Mouse (Mus musculus) neural tube, embryonic 15.5 days (tissue): Measurements from ENCODE around the gene Gm20388. TPM values are rescaled to one million over a fixed set of nuclear protein-coding genes. Genes with fewer than 3 reads are reported as not detected.

Experiments used
- ATAC-seq: fragments of 200-750 bp; cut with Nextera tagmentation; 2 replicates; pipeline ENCODE4 v1.8.0; 2017; ENCODE audit warnings: mild to moderate bottlenecking, moderate TSS enrichment, moderate library complexity; ENCODE audit not compliant: low FRiP score
- H3K27ac ChIP-seq: fragments of 300-500 bp; sonication (generic); replicated peaks from 2 replicates; pipeline ENCODE4 v1.5.1; 2015; ENCODE audit warnings: mild to moderate bottlenecking, inconsistent platforms
- H3K27me3 ChIP-seq: fragments of 300-500 bp; sonication (generic); replicated peaks from 2 replicates; pipeline ENCODE4 v1.6.1; 2015; ENCODE audit warnings: inconsistent platforms
- H3K36me3 ChIP-seq: fragments of 300-500 bp; sonication (generic); 2 replicates; pipeline ENCODE4 v1.6.1; 2015; ENCODE audit warnings: inconsistent platforms
- H3K4me1 ChIP-seq: fragments of 300-500 bp; sonication (generic); 2 replicates; pipeline ENCODE4 v1.6.1; 2015; ENCODE audit warnings: inconsistent platforms
- H3K4me2 ChIP-seq: fragments of 300-500 bp; sonication (generic); 2 replicates; pipeline ENCODE4 v1.6.1; 2015; ENCODE audit warnings: inconsistent platforms, mild to moderate bottlenecking, moderate library complexity
- H3K4me3 ChIP-seq: fragments of 300-500 bp; sonication (generic); replicated peaks from 2 replicates; pipeline ENCODE4 v1.5.1; 2015; ENCODE audit warnings: mild to moderate bottlenecking, inconsistent platforms
- H3K9ac ChIP-seq: fragments of 300-500 bp; sonication (generic); replicated peaks from 2 replicates; pipeline ENCODE4 v1.6.1; 2015; ENCODE audit warnings: mild to moderate bottlenecking, inconsistent platforms
- H3K9me3 ChIP-seq: fragments of 300-500 bp; sonication (generic); replicated peaks from 2 replicates; pipeline ENCODE4 v1.6.1; 2016; ENCODE audit warnings: inconsistent platforms
- WGBS: fragments of 180-500 bp; shearing (Covaris S2); methylation state at CpG from one replicate; pipeline ENCODE4 v1.1.7; 2015; ENCODE audit warnings: mixed read lengths; 5-methylcytosine and 5-hydroxymethylcytosine counted together
- polyA plus RNA-seq: library from polyadenylated mRNA; unstranded; fragments of >200 nt; fragmentation: Nextera tagmentation; extraction: Ambion mirVana; gene quantifications from 2 replicates; pipeline ENCODE4 v1.2.1, GENCODE M21; 2015

Gene Gm20388
- polyA plus RNA-seq, 1 experiment from 2014 or later: not detected

- ATAC-seq: no peak
- 0 out of 2 replicates have a peak, but pooled peaks cover 2% of the 10 kb centered on the region for H3K4me1 ChIP-seq
- H3K9me3 ChIP-seq: no peaks in the 10 kb centered on the region
- H3K9ac ChIP-seq: no peak overlapping the region
- H3K4me2 ChIP-seq: no peak overlapping the region
- no peak overlapping the region for H3K4me3 ChIP-seq
- no peak overlapping the region for H3K27ac ChIP-seq
- H3K27me3 ChIP-seq: no peaks in the 10 kb centered on the region
- WGBS: 68% methylated on average over 6 of the region's 6 CpGs
- no peaks in the 10 kb centered on the region for H3K36me3 ChIP-seq
These were observed 1797.8 kb downstream of the Gm20388 start for GRCm38 (mm10) chr8:121708406-121708805.

- no peak overlapping the region for H3K4me3 ChIP-seq
- ATAC-seq: peak; percentile 73
- H3K27me3 ChIP-seq: 0 out of 2 replicates have a peak, but pooled peaks cover 4% of the 10 kb centered on the region
- H3K9ac ChIP-seq: peak overlapping the region; percentile 26; the same call in 1 of the 2 replicates
- 47% methylated on average over 14 of the region's 14 CpGs for WGBS
- peaks cover 16% of the 10 kb centered on the region for H3K4me1 ChIP-seq
- no peaks in the 10 kb centered on the region for H3K36me3 ChIP-seq
- H3K9me3 ChIP-seq: no peaks in the 10 kb centered on the region
- peak overlapping the region; percentile 73 for H3K27ac ChIP-seq
- H3K4me2 ChIP-seq: peak overlapping the region; percentile 47
These were observed 1806.9 kb downstream of the Gm20388 start for GRCm38 (mm10) chr8:121717502-121717901.

- no peak overlapping the region for H3K9ac ChIP-seq
- whole genome bisulfite sequencing: 28% methylated on average over 12 of the region's 12 CpGs
- H3K4me1 ChIP-seq: peaks cover 16% of the 10 kb centered on the region
- no peaks in the 10 kb centered on the region for H3K9me3 ChIP-seq
- peak overlapping the region; percentile 47 for H3K4me2 ChIP-seq
- no peaks in the 10 kb centered on the region for H3K36me3 ChIP-seq
- peak overlapping the region; percentile 73; the same call in 1 of the 2 replicates for H3K27ac ChIP-seq
- peak; percentile 92 for ATAC-seq
- H3K4me3 ChIP-seq: no peak overlapping the region
- 0 out of 2 replicates have a peak, but pooled peaks cover 4% of the 10 kb centered on the region for H3K27me3 ChIP-seq
These were observed 1807.4 kb downstream of the Gm20388 start for GRCm38 (mm10) chr8:121717982-121718425.

- ATAC-seq: no peak
- Histone ChIP-seq H3K27me3 (0 out of 2 replicates have a peak, but pooled peaks cover 4% of the 10 kb centered on the region), H3K27ac (no peak overlapping the region), H3K4me1 (peaks cover 16% of the 10 kb centered on the region), H3K4me2 (no peak overlapping the region), H3K4me3 (no peak overlapping the region), H3K9me3 (no peaks in the 10 kb centered on the region), H3K9ac (no peak overlapping the region), H3K36me3 (no peaks in the 10 kb centered on the region)
- WGBS: 55% methylated on average over 6 of the region's 6 CpGs
These were observed 1808.3 kb downstream of the Gm20388 start for GRCm38 (mm10) chr8:121718925-121719324.

GRCm38 (mm10) chr8:121721072-121721471 lies 1810.4 kb downstream of the Gm20388 start:
- Histone ChIP-seq H3K4me3 (no peak overlapping the region), H3K27ac (no peak overlapping the region), H3K27me3 (0 out of 2 replicates have a peak, but pooled peaks cover 4% of the 10 kb centered on the region), H3K9ac (no peak overlapping the region), H3K9me3 (no peaks in the 10 kb centered on the region), H3K36me3 (no peaks in the 10 kb centered on the region), H3K4me1 (peaks cover 10% of the 10 kb centered on the region), H3K4me2 (no peak overlapping the region)
- WGBS: 34% methylated on average over 6 of the region's 6 CpGs
- ATAC-seq: no peak

- no peaks in the 10 kb centered on the region for H3K4me1 ChIP-seq
These were observed 1813.2 kb downstream of the Gm20388 start for GRCm38 (mm10) chr8:121723846-121724245.

GRCm38 (mm10) chr8:121727164-121727563 lies 1816.5 kb downstream of the Gm20388 start:
- H3K9me3 ChIP-seq: no peaks in the 10 kb centered on the region
- H3K9ac ChIP-seq: no peak overlapping the region
- H3K27me3 ChIP-seq: peaks cover 23% of the 10 kb centered on the region
- 53% methylated on average over 3 of the region's 3 CpGs for WGBS
- no peaks in the 10 kb centered on the region for H3K36me3 ChIP-seq
- no peak for ATAC-seq
- H3K4me3 ChIP-seq: no peak overlapping the region
- no peak overlapping the region for H3K4me2 ChIP-seq
- H3K27ac ChIP-seq: no peak overlapping the region
- H3K4me1 ChIP-seq: peaks cover 18% of the 10 kb centered on the region

More at GRCm38 (mm10) chr8:121723846-121724245, 1813.2 kb downstream of the Gm20388 start:
- Histone ChIP-seq H3K9me3 (no peaks in the 10 kb centered on the region), H3K4me2 (no peak overlapping the region), H3K27me3 (peaks cover 15% of the 10 kb centered on the region), H3K9ac (no peak overlapping the region), H3K36me3 (no peaks in the 10 kb centered on the region), H3K27ac (no peak overlapping the region), H3K4me3 (no peak overlapping the region)
- WGBS: 73% methylated on average over 12 of the region's 12 CpGs
- ATAC-seq: no peak

- H3K4me2 ChIP-seq: peak within 1 kb of the TSS; percentile 85
- no peaks in the 10 kb centered on the region for H3K36me3 ChIP-seq
- peaks cover 25% of the 10 kb centered on the region for H3K27me3 ChIP-seq
- WGBS: 4% methylated on average over 12 of the region's 12 CpGs
- H3K9ac ChIP-seq: peak within 1 kb of the TSS; percentile 80
- peaks cover 34% of the 10 kb centered on the region for H3K4me1 ChIP-seq
- peak within 1 kb of the TSS; percentile 71 for H3K27ac ChIP-seq
- peak within 1 kb of the TSS; percentile 73 for H3K4me3 ChIP-seq
- no peaks in the 10 kb centered on the region for H3K9me3 ChIP-seq
- no peak for ATAC-seq
These were observed 1818.7 kb downstream of the Gm20388 start, which contains the start of gene Jph3 for GRCm38 (mm10) chr8:121729323-121729722. Jph3 (plus strand) TSS chr8:121729623.

- Histone ChIP-seq H3K9ac (peak overlapping the region; percentile 80), H3K27me3 (peaks cover 25% of the 10 kb centered on the region), H3K4me3 (peak overlapping the region; percentile 73), H3K4me2 (peak overlapping the region; percentile 85), H3K9me3 (no peaks in the 10 kb centered on the region), H3K4me1 (peaks cover 34% of the 10 kb centered on the region), H3K27ac (peak overlapping the region; percentile 71; the same call in 1 of the 2 replicates), H3K36me3 (no peaks in the 10 kb centered on the region)
- under 1% methylated on average over 52 of the region's 54 CpGs for WGBS
- ATAC-seq: peak; percentile 27; the same call in 1 of the 2 replicates
These were observed 1819.1 kb downstream of the Gm20388 start for GRCm38 (mm10) chr8:121729754-121730153.

- H3K4me3 ChIP-seq: peak overlapping the region; percentile 73
- H3K36me3 ChIP-seq: no peaks in the 10 kb centered on the region
- peak overlapping the region; percentile 71 for H3K27ac ChIP-seq
- under 1% methylated on average over 44 of the region's 60 CpGs for WGBS
- peak; percentile 14 for ATAC-seq
- peaks cover 25% of the 10 kb centered on the region for H3K27me3 ChIP-seq
- peak overlapping the region; percentile 85 for H3K4me2 ChIP-seq
- no peaks in the 10 kb centered on the region for H3K9me3 ChIP-seq
- H3K4me1 ChIP-seq: peaks cover 34% of the 10 kb centered on the region
- H3K9ac ChIP-seq: peak overlapping the region; percentile 80
These were observed 1819.5 kb downstream of the Gm20388 start for GRCm38 (mm10) chr8:121730170-121730569.

GRCm38 (mm10) chr8:121730646-121731045 lies 1820.0 kb downstream of the Gm20388 start:
- peak; percentile 25; the same call in 1 of the 2 replicates for ATAC-seq

GRCm38 (mm10) chr8:121731060-121731459 lies 1820.4 kb downstream of the Gm20388 start:
- no peaks in the 10 kb centered on the region for H3K36me3 ChIP-seq
- no peaks in the 10 kb centered on the region for H3K9me3 ChIP-seq
- peaks cover 34% of the 10 kb centered on the region for H3K4me1 ChIP-seq
- no peak; the same call in 1 of the 2 replicates for ATAC-seq
- H3K9ac ChIP-seq: peak overlapping the region; percentile 80
- H3K27me3 ChIP-seq: peaks cover 25% of the 10 kb centered on the region
- WGBS: 1% methylated on average over 11 of the region's 11 CpGs
- peak overlapping the region; percentile 71 for H3K27ac ChIP-seq
- H3K4me2 ChIP-seq: peak overlapping the region; percentile 85
- peak overlapping the region; percentile 73 for H3K4me3 ChIP-seq

More at GRCm38 (mm10) chr8:121730646-121731045, 1820.0 kb downstream of the Gm20388 start:
- Histone ChIP-seq H3K4me3 (peak overlapping the region; percentile 73), H3K36me3 (no peaks in the 10 kb centered on the region), H3K4me2 (peak overlapping the region; percentile 85), H3K4me1 (peaks cover 34% of the 10 kb centered on the region), H3K27me3 (peaks cover 25% of the 10 kb centered on the region), H3K9me3 (no peaks in the 10 kb centered on the region), H3K27ac (peak overlapping the region; percentile 71), H3K9ac (peak overlapping the region; percentile 80)
- 0% methylated on average over 37 of the region's 37 CpGs for WGBS
